Mouse (Mus musculus) liver, embryonic 18 days (tissue): ENCODE data around the gene Dhx34. TPM values are rescaled to one million over a fixed set of nuclear protein-coding genes. Genes with fewer than 3 reads are reported as not detected.

Source experiments
- polyA plus RNA-seq: library from polyadenylated mRNA; depleted of rRNA; stranded (reverse); fragments of >200 nt; gene quantifications from 2 replicates; pipeline ENCODE4 v1.2.3, GENCODE M21; 2012; rRNA removed

Dhx34 gene
- polyA plus RNA-seq = 4.4 and 4.9 TPM in 2 replicates

GRCm38 (mm10) chr7:16221582-16222272 is at the start of gene Dhx34:
Dhx34 (minus strand) TSS chr7:16222037.

GRCm38 (mm10) chr7:16259110-16259590 is 37.3 kb upstream of the Dhx34 start, which contains the start of gene C5ar1:
C5ar1 (minus strand) TSS chr7:16259540.

GRCm38 (mm10) chr7:16244067-16244466 is 22.2 kb upstream of the Dhx34 start, which contains the start of gene C5ar2:
C5ar2 (minus strand) TSS chr7:16244154.

GRCm38 (mm10) chr7:16174597-16175541 is 47.0 kb downstream of the Dhx34 start, which contains the start of gene Meis3:
Meis3 (plus strand) TSS chr7:16175090.

Other genes with a start within 250 kb of the Dhx34 start
- gene Bicra, start 174.1 kb downstream of the Dhx34 start, polyA plus RNA-seq = 1.3 and 1.5 TPM in 2 replicates
- 0.02 TPM in 2 replicates for gene Zfp541, start 160.2 kb downstream of the Dhx34 start, polyA plus RNA-seq
- gene Napa, start 123.6 kb downstream of the Dhx34 start, polyA plus RNA-seq = 90.9 and 104 TPM in 2 replicates
- 7.6 and 8.8 TPM in 2 replicates for gene Kptn, start 102.1 kb downstream of the Dhx34 start, polyA plus RNA-seq
- 0.01 and 0.05 TPM in 2 replicates for gene Slc8a2, start 92.2 kb downstream of the Dhx34 start, polyA plus RNA-seq
- 2.1 and 2.2 TPM in 2 replicates for gene Meis3, start 46.9 kb downstream of the Dhx34 start, polyA plus RNA-seq
- gene C5ar2, start 22.1 kb upstream of the Dhx34 start, polyA plus RNA-seq = 1.1 and 1.3 TPM in 2 replicates
- gene C5ar1, start 37.5 kb upstream of the Dhx34 start, polyA plus RNA-seq = 7.0 and 8.5 TPM in 2 replicates
- gene Inafm1, start 51.6 kb upstream of the Dhx34 start, polyA plus RNA-seq = 7.0 and 8.5 TPM in 2 replicates
- 21.0 and 23.8 TPM in 2 replicates for gene Ccdc9, start 64.8 kb upstream of the Dhx34 start, polyA plus RNA-seq
- gene Bbc3, start 86.4 kb upstream of the Dhx34 start, polyA plus RNA-seq = 3.8 and 4.3 TPM in 2 replicates
- gene Sae1, start 165.8 kb upstream of the Dhx34 start, polyA plus RNA-seq = 34.6 and 36.3 TPM in 2 replicates
- gene Zc3h4, start 178.9 kb upstream of the Dhx34 start, polyA plus RNA-seq = 8.5 and 12.1 TPM in 2 replicates
- 22.2 TPM in 2 replicates for gene Tmem160, start 230.7 kb upstream of the Dhx34 start, polyA plus RNA-seq